Mouse (Mus musculus) hindbrain, embryonic 16.5 days (tissue): Measurements from ENCODE around the gene Veph1. TPM values are rescaled to one million over a fixed set of nuclear protein-coding genes. Genes with fewer than 3 reads are reported as not detected.
A peak's percentile ranks its signal among the peaks of the same experiment; 100 is the strongest.
"Not testable (repeated sequence)": the region's sequence is repeated elsewhere in the genome, so short reads cannot be mapped to it uniquely, and the experiment has no call there.

ENCODE experiments used
- ATAC-seq: fragments of 200-750 bp; cut with Nextera tagmentation; 2 replicates; pipeline ENCODE4 v1.8.0; 2017; ENCODE audit warnings: moderate TSS enrichment, moderate library complexity
- H3K27ac ChIP-seq: fragments of 300-500 bp; sonication (generic); 2 replicates; pipeline ENCODE4 v1.5.1; 2014; ENCODE audit warnings: low read depth, mild to moderate bottlenecking, control low read depth, low read length, moderate library complexity
- H3K27me3 ChIP-seq: fragments of 300-500 bp; sonication (generic); replicated peaks from 2 replicates; pipeline ENCODE4 v1.6.1; 2014; ENCODE audit warnings: low read length; ENCODE audit not compliant: control insufficient read depth, insufficient read depth
- H3K36me3 ChIP-seq: fragments of 300-500 bp; sonication (generic); 2 replicates; pipeline ENCODE4 v1.6.1; 2014; ENCODE audit warnings: mild to moderate bottlenecking, low read length, moderate library complexity, mixed read lengths; ENCODE audit not compliant: control insufficient read depth, insufficient read depth
- H3K4me1 ChIP-seq: fragments of 300-500 bp; sonication (generic); 2 replicates; pipeline ENCODE4 v1.6.1; 2014; ENCODE audit warnings: low read depth, low read length; ENCODE audit not compliant: control insufficient read depth, insufficient read depth
- H3K4me2 ChIP-seq: fragments of 300-500 bp; sonication (generic); 2 replicates; pipeline ENCODE4 v1.6.1; 2014; ENCODE audit warnings: mild to moderate bottlenecking, low read length, control low read depth, moderate library complexity
- H3K4me3 ChIP-seq: fragments of 300-500 bp; sonication (generic); 2 replicates; pipeline ENCODE4 v1.5.1; 2014; ENCODE audit warnings: mild to moderate bottlenecking, low read length, control low read depth, moderate library complexity
- H3K9ac ChIP-seq: fragments of 300-500 bp; sonication (generic); 2 replicates; pipeline ENCODE4 v1.6.1; 2014; ENCODE audit warnings: low read depth, mild to moderate bottlenecking, control low read depth, low read length, moderate library complexity
- H3K9me3 ChIP-seq: fragments of 300-500 bp; sonication (generic); 2 replicates; pipeline ENCODE4 v1.6.1; 2014; ENCODE audit warnings: mild to moderate bottlenecking, low read length, moderate library complexity; ENCODE audit not compliant: control insufficient read depth
- WGBS: fragments of 180-500 bp; shearing (Covaris S2); extraction: QIAGEN DNeasy Blood & Tissue Kit; methylation state at CpG from one replicate; pipeline ENCODE4 v1.1.7; 2014; 5-methylcytosine and 5-hydroxymethylcytosine counted together
- polyA plus RNA-seq: library from polyadenylated mRNA; unstranded; fragments of >200 nt; fragmentation: Nextera tagmentation; extraction: Ambion mirVana; gene quantifications from 2 replicates; pipeline ENCODE4 v1.2.1, GENCODE M21; 2015

Veph1 gene
- polyA plus RNA-seq, 1 experiment from 2014 or later, result 1.6 TPM

GRCm38 (mm10) chr3:66240476-66240875 is 56.2 kb downstream of the Veph1 start:
- ATAC-seq, result no peak
- no peak overlapping the region for H3K4me2 ChIP-seq
- H3K36me3 ChIP-seq, result no peaks in the 10 kb centered on the region
- no peaks in the 10 kb centered on the region for H3K4me1 ChIP-seq
- no peaks in the 10 kb centered on the region for H3K27me3 ChIP-seq
- no peak overlapping the region for H3K27ac ChIP-seq
- H3K4me3 ChIP-seq, result no peak overlapping the region
- H3K9me3 ChIP-seq, result no peaks in the 10 kb centered on the region
- H3K9ac ChIP-seq, result no peak overlapping the region

GRCm38 (mm10) chr3:66236234-66236871 is 60.3 kb downstream of the Veph1 start:
- H3K36me3 ChIP-seq, H3K27me3 ChIP-seq, H3K4me2 ChIP-seq, H3K9ac ChIP-seq, H3K27ac ChIP-seq, H3K4me1 ChIP-seq, H3K4me3 ChIP-seq, H3K9me3 ChIP-seq: not testable (repeated sequence)
- WGBS, result 42% methylated on average over 4 of the region's 4 CpGs
- peak; percentile 82; the same call in 1 of the 2 replicates for ATAC-seq

GRCm38 (mm10) chr3:66224931-66225537 is 71.6 kb downstream of the Veph1 start:
- ATAC-seq, result no peak
- H3K27ac ChIP-seq, result no peak overlapping the region

GRCm38 (mm10) chr3:66221243-66221611 is 75.4 kb downstream of the Veph1 start:
- no peaks in the 10 kb centered on the region for H3K9me3 ChIP-seq
- ATAC-seq, result peak; percentile 43
- peak overlapping the region; percentile 72 for H3K9ac ChIP-seq
- peak overlapping the region; percentile 98 for H3K4me2 ChIP-seq
- peaks cover 11% of the 10 kb centered on the region for H3K4me1 ChIP-seq
- H3K27ac ChIP-seq, result no peak overlapping the region
- H3K36me3 ChIP-seq, result no peaks in the 10 kb centered on the region
- 0 out of 2 replicates have a peak, but pooled peaks cover 2% of the 10 kb centered on the region for H3K27me3 ChIP-seq
- under 1% methylated on average over 11 of the region's 11 CpGs for WGBS
- peak overlapping the region; percentile 54 for H3K4me3 ChIP-seq

More at GRCm38 (mm10) chr3:66224931-66225537, 71.6 kb downstream of the Veph1 start:
- 85% methylated on average over 15 of the region's 15 CpGs for WGBS
- Histone ChIP-seq H3K9ac (no peak overlapping the region), H3K4me3 (no peak overlapping the region), H3K27me3 (0 out of 2 replicates have a peak, but pooled peaks cover 2% of the 10 kb centered on the region), H3K36me3 (no peaks in the 10 kb centered on the region), H3K4me1 (peaks cover 8% of the 10 kb centered on the region), H3K4me2 (no peak overlapping the region), H3K9me3 (no peaks in the 10 kb centered on the region)

GRCm38 (mm10) chr3:66220554-66221242 is 75.9 kb downstream of the Veph1 start:
- under 1% methylated on average over 54 of the region's 54 CpGs for WGBS
- no peaks in the 10 kb centered on the region for H3K36me3 ChIP-seq
- H3K4me2 ChIP-seq, result peak overlapping the region; percentile 98
- H3K9me3 ChIP-seq, result no peaks in the 10 kb centered on the region
- peak overlapping the region; percentile 54 for H3K4me3 ChIP-seq
- H3K9ac ChIP-seq, result peak overlapping the region; percentile 72
- peaks cover 11% of the 10 kb centered on the region for H3K4me1 ChIP-seq
- ATAC-seq, result peak; percentile 96
- H3K27me3 ChIP-seq, result 0 out of 2 replicates have a peak, but pooled peaks cover 2% of the 10 kb centered on the region
- H3K27ac ChIP-seq, result peak overlapping the region; percentile 61; the same call in 1 of the 2 replicates

- H3K4me2 ChIP-seq, result peak within 1 kb of the TSS; percentile 98
- 0 out of 2 replicates have a peak, but pooled peaks cover 2% of the 10 kb centered on the region for H3K27me3 ChIP-seq
- peak within 1 kb of the TSS; percentile 54 for H3K4me3 ChIP-seq
- peak within 1 kb of the TSS; percentile 72 for H3K9ac ChIP-seq
- H3K9me3 ChIP-seq, result no peaks in the 10 kb centered on the region
- WGBS, result 3% methylated on average over 20 of the region's 20 CpGs
- H3K27ac ChIP-seq, result peak within 1 kb of the TSS; percentile 61; the same call in 1 of the 2 replicates
- H3K36me3 ChIP-seq, result no peaks in the 10 kb centered on the region
- peaks cover 11% of the 10 kb centered on the region for H3K4me1 ChIP-seq
- ATAC-seq, result peak; percentile 10; the same call in 1 of the 2 replicates
Observed at GRCm38 (mm10) chr3:66219655-66220191, 76.9 kb downstream of the Veph1 start, which contains the start of gene Ptx3. Gene Ptx3 (plus strand): TSS chr3:66219910.

GRCm38 (mm10) chr3:66215759-66216158 is 80.9 kb downstream of the Veph1 start:
- Histone ChIP-seq H3K4me2 (no peak overlapping the region), H3K9ac (no peak overlapping the region), H3K9me3 (no peaks in the 10 kb centered on the region), H3K27me3 (no peaks in the 10 kb centered on the region), H3K36me3 (no peaks in the 10 kb centered on the region), H3K4me3 (no peak overlapping the region), H3K4me1 (peaks cover 4% of the 10 kb centered on the region), H3K27ac (no peak overlapping the region)
- 76% methylated on average over 8 of the region's 8 CpGs for WGBS
- ATAC-seq, result no peak

GRCm38 (mm10) chr3:66213524-66213923 is 83.1 kb downstream of the Veph1 start:
- no peaks in the 10 kb centered on the region for H3K9me3 ChIP-seq
- no peak overlapping the region for H3K4me3 ChIP-seq
- no peaks in the 10 kb centered on the region for H3K36me3 ChIP-seq
- no peak overlapping the region for H3K9ac ChIP-seq
- H3K4me2 ChIP-seq, result no peak overlapping the region
- WGBS, result 100% methylated on average over 1 of the region's 1 CpGs
- no peak overlapping the region for H3K27ac ChIP-seq
- no peaks in the 10 kb centered on the region for H3K27me3 ChIP-seq
- H3K4me1 ChIP-seq, result no peaks in the 10 kb centered on the region
- ATAC-seq, result no peak
